Mouse (Mus musculus): ENCODE measurements at regions not wholly inside any gene's neighbourhood (a gene's known extent, or its start where the extent isn't known, plus 50 kb on each side); places are given as distances from the start of the nearest gene placed in this dataset. TPM values are rescaled to one million over a fixed set of nuclear protein-coding genes. Genes with fewer than 3 reads are reported as not detected.

DNA sequence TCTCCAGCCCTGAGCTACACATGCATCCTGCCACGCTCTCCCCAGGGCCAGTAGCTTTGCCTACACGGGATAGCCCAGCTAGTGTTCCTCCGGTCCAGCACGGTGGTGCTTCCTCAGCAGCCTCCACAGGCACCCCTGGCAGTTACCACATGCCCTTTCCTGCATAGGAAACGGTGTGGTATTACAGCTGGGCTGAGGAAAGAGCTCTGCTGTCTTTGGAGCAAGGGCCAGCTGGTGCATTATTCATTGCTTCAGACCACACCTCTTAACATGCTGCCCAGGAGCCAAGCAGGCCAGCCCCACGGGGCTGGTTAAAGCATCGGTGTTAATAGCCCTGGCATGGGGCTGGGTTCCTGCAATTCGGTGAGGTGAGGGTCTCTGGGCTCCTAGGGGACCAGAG is 64.0 kb upstream of the Dio3 start:
- no peak for DNase-seq (ENCODE audit: low spot score in 2 of 2)

GRCm38 (mm10) chr12:110215311-110215710 is 63.6 kb upstream of the Dio3 start:
- DNase-seq (ENCODE audit: low spot score in 2 of 2) = no peak

DNA sequence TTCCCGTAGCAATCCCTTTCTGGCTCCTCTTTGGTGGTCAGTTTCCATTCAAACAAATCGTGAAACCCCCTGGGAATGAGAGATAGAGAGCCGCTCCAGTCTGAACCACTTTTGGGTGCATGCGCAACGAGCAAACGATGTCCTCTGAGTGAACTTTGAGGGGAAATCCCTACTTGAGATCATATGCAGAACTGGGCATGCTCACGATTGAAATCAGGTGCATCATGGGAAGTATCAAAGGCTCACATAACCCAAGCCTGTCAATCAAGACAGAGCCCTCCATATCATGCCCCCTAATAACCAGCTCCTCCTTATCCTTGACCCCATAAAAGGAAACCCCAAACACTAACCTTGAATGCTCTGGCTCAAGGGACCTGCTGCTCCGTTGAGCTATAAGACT is 59.1 kb upstream of the Dio3 start:
- no peak for DNase-seq (ENCODE audit: low spot score in 2 of 2)

- no peak for DNase-seq (ENCODE audit: low spot score in 2 of 2)
These were observed 58.4 kb upstream of the Dio3 start for GRCm38 (mm10) chr12:110220516-110220915.

DNA sequence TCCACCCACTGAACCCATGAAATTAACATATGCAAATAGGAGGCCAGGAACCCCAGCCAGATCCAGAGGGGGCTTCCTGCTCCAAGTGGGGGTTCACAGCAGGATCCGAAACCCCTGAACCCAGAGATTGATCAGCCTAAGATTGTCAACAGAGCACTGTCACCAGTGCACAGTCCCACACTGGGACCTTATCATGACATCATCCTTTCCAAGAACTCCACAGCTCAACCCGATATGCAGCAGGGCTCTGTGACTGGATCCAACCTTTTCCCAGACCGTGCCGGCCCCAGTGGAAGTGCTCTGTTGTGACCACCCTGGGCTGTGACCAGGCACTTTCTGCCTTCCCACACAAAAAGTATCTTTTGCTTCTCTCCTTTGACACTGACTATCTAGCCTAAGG is 57.7 kb upstream of the Dio3 start:
- DNase-seq (ENCODE audit: low spot score in 2 of 2) = no peak

GRCm38 (mm10) chr12:110221679-110222078 is 57.2 kb upstream of the Dio3 start:
- no peak for DNase-seq (ENCODE audit: low spot score in 2 of 2)

GRCm38 (mm10) chr12:110224250-110224649 is 54.6 kb upstream of the Dio3 start:
- no peak for DNase-seq (ENCODE audit: low spot score in 2 of 2)

DNA sequence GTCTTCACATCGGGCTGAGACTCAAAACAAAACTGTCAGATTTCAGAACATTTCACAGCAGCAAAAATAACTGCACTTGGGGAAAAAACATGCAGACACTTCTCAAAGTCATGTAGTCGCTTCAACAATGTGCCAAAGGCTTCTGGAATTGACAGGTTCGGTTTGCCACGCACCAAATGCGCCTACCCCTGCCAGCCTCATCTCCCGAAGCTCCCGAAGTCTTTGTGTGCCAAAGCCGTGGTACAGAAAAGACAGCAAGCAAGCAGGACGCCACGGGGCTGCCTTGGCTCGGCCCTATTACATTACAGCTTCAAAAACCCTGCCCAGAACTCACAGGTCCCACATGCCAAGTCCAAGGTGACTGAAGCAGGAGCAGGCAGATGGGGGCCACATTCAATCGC is 50.9 kb upstream of the Dio3 start:
- no peak for DNase-seq (ENCODE audit: low spot score in 2 of 2)

Small RNA genes lying in the stretch of these regions (microRNA-seq; reads per million reads assigned to microRNA genes)
- gene Gm24321 (not detected), gene Gm25252 (not detected), gene Gm25750 (not detected), gene Gm27379 (1.6 reads per million), gene Gm44322 (not detected), gene Mir1193 (732 reads per million, percentile 73 among the genes with 10 or more reads in this experiment), gene Mir1197 (1.8 reads per million), gene Mir134 (1,962 reads per million, percentile 83 among the genes with 10 or more reads in this experiment), gene Mir154 (1,941 reads per million, percentile 83 among the genes with 10 or more reads in this experiment), gene Mir299a (not detected), gene Mir299b (not detected), gene Mir300 (673 reads per million, percentile 71 among the genes with 10 or more reads in this experiment), gene Mir3072 (197 reads per million, percentile 55 among the genes with 10 or more reads in this experiment), gene Mir323 (704 reads per million, percentile 72 among the genes with 10 or more reads in this experiment), gene Mir329 (646 reads per million, percentile 70 among the genes with 10 or more reads in this experiment), gene Mir369 (2,599 reads per million, percentile 87 among the genes with 10 or more reads in this experiment), gene Mir376a (not detected), gene Mir376b (494 reads per million, percentile 66 among the genes with 10 or more reads in this experiment), gene Mir376c (526 reads per million, percentile 68 among the genes with 10 or more reads in this experiment), gene Mir377 (155 reads per million, percentile 51 among the genes with 10 or more reads in this experiment), gene Mir379 (15,766 reads per million, percentile 95 among the genes with 10 or more reads in this experiment), gene Mir380 (not detected), gene Mir381 (2,383 reads per million, percentile 86 among the genes with 10 or more reads in this experiment), gene Mir382 (5,595 reads per million, percentile 91 among the genes with 10 or more reads in this experiment), gene Mir409 (not detected), gene Mir410 (184 reads per million, percentile 54 among the genes with 10 or more reads in this experiment), gene Mir411 (28,337 reads per million, percentile 98 among the genes with 10 or more reads in this experiment), gene Mir412 (121 reads per million, percentile 48 among the genes with 10 or more reads in this experiment), gene Mir453 (not detected), gene Mir485 (699 reads per million, percentile 72 among the genes with 10 or more reads in this experiment), gene Mir487b (10,273 reads per million, percentile 94 among the genes with 10 or more reads in this experiment), gene Mir494 (375 reads per million, percentile 63 among the genes with 10 or more reads in this experiment), gene Mir495 (197 reads per million, percentile 55 among the genes with 10 or more reads in this experiment), gene Mir496a (445 reads per million, percentile 65 among the genes with 10 or more reads in this experiment), gene Mir539 (not detected), gene Mir541 (8,225 reads per million, percentile 93 among the genes with 10 or more reads in this experiment), gene Mir543 (255 reads per million, percentile 58 among the genes with 10 or more reads in this experiment), gene Mir544 (14.5 reads per million, percentile 25 among the genes with 10 or more reads in this experiment), gene Mir654 (not detected), gene Mir666 (626 reads per million, percentile 69 among the genes with 10 or more reads in this experiment), gene Mir667 (630 reads per million, percentile 70 among the genes with 10 or more reads in this experiment), gene Mir668 (724 reads per million, percentile 72 among the genes with 10 or more reads in this experiment), gene Mir679 (138 reads per million, percentile 50 among the genes with 10 or more reads in this experiment), gene Mir758 (17.9 reads per million, percentile 28 among the genes with 10 or more reads in this experiment), gene Mir882 (not detected)
